Mouse (Mus musculus) gastrocnemius, postnatal 36 days (tissue): ENCODE data around the gene Adcy2. TPM values are rescaled to one million over a fixed set of nuclear protein-coding genes. Genes with fewer than 3 reads are reported as not detected.

ENCODE experiments used
- DNase-seq, 2 experiments: peaks; one replicate each; pipeline ENCODE4 v3.0.0; 2022
- intact Hi-C: fragments of 180-260 bp; cut with DNase I; formaldehyde crosslinking; loops from one replicate; pipeline ENCODE4 v1.15.1; 2025
- long read RNA-seq, 2 experiments: library from polyadenylated mRNA; stranded (forward); transcript quantifications; one replicate each; pipeline ENCODE4 v2.0.0; 2021
- total RNA-seq, 2 experiments: library from RNA; stranded (reverse); gene quantifications; 2 replicates each; pipeline ENCODE4 v1.2.3; 2021

Gene Adcy2
- 10 to 100 TPM; 27.2 to 30.0 TPM for total RNA-seq
- long read RNA-seq, experiment 1, full-length matches to known transcripts = 9 of 17 reads
- long read RNA-seq, experiment 1, partial matches to known transcripts = 4 of 17 reads
- long read RNA-seq, experiment 1, other reads (novel, unspliced or antisense) = 4 of 17 reads
- long read RNA-seq, experiment 2, full-length matches to known transcripts = 17 of 29 reads
- long read RNA-seq, experiment 2, partial matches to known transcripts = 4 of 29 reads
- long read RNA-seq, experiment 2, other reads (novel, unspliced or antisense) = 8 of 29 reads

DNA sequence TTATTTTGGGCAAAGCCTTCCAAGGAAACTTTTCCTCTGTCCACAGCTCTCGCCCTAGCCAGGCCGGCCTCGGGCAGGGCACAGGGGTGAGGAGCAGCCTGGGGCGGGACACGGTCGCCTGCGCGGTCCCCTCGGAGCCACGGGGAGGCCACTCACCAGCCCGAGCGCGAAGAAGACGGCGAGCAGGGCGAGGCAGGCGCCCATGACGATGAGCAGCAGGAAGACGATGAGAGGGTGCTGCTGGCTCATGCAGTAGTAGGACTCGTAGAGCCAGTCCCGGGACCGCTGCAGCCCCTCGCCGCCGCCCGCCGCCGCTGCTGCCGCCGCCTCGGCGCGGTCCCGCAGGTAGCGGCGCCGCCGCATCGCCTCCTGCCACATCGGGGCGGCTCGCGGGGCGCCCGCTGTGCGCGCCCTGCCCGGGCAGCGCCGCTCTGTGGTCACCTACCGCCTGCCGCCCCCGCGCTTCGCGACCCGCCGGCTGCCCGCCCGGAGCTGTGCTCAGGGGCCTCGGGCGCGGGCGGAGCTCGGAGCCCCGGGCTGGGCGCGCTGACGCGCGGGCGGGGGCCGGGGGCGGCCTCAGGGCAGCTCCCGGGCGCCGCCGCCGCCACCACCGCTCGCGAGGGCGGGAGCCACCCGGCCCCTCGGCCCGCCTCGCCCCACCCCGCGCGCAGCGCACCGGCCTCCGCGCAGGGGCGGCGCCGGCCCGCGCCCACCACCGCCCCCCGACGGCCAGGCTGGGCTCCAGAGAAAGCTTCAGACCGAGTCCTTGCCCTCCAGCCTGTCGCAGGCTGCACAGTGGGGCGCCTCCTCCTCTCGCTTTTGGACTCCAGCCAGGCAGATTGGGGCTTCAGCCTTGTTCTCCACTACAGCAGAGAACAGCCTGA is at the start of gene Adcy2:
Gene Adcy2, minus strand, starts transcription at position 624 of the 884 bp plus-strand sequence.
- peak; percentile 49 to 55 for DNase-seq
- intact Hi-C loops = loop anchor here (5.0 kb wide), 2 partner anchors 42 to 207 kb away; no protein-coding TSS in a partner anchor

DNA sequence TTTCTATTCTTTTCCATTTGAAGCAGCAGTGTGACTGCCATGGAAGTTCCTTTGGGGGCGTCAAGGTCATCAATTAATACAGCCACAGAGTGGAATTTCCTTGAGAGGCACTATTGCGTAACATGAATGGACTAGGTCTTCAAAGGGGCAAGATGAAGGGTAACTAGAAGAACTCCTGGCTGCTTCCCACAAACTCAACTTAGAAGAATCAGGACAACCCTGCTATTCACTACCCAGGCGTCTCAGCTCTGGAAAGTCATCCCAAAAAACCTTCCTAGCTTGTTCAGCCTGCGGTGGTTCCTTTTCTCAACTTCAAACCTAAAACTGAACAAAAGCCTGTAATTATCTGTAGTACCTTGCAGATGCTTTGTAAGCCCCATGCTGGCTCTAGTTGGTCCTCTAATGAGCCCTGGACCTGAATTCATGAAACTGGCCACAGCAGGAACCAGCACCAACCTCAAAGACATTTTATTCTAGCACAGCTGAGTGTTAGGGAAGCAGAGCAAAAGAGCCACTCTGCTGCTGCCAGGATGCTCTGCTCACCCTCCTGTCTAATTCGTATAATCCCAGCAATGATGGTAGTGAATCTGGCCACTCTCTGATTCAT is 37.8 kb upstream of the Adcy2 start:
- intact Hi-C loops = no loop called here
- no peak for DNase-seq

DNA sequence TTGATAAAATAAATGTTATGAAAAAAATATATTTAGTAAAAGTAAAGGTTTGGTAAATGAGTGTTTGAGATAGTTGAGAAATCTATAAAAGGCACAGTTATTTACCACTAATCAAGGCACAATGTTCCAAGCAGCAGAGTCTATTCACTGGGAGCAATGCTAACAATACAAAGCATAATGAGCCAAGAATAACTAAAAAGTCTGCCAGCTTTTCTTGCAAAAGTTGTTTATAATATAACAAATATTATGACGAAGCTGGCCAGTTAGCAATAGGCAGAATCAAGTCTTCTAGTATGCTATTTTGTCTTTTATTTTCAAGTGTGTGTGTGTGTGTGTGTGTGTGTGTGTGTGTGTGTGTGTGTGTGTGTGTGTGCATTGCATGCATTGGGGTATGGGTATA is 35.3 kb upstream of the Adcy2 start:
- intact Hi-C loops = no loop called here
- no peak for DNase-seq

DNA sequence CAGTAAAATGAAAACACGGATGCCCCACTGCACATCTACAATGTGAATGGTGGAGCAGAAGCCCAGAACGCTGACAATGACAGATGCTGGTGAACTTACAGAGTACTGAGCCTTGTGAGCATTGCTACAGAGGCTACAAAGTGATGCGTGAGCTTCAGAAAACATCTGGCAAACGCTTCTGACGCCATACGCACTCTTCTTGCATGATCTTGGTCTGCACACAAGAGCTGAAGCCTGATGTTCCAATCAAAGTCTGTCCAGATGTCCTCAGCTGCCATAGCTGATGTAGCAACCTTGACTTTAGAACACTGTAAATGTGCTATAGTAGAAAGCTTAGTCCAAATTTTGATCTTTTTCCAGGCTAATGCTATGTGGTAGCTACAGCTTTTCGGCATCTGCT is 34.2 kb upstream of the Adcy2 start:
- intact Hi-C loops = no loop called here
- no peak for DNase-seq

DNA sequence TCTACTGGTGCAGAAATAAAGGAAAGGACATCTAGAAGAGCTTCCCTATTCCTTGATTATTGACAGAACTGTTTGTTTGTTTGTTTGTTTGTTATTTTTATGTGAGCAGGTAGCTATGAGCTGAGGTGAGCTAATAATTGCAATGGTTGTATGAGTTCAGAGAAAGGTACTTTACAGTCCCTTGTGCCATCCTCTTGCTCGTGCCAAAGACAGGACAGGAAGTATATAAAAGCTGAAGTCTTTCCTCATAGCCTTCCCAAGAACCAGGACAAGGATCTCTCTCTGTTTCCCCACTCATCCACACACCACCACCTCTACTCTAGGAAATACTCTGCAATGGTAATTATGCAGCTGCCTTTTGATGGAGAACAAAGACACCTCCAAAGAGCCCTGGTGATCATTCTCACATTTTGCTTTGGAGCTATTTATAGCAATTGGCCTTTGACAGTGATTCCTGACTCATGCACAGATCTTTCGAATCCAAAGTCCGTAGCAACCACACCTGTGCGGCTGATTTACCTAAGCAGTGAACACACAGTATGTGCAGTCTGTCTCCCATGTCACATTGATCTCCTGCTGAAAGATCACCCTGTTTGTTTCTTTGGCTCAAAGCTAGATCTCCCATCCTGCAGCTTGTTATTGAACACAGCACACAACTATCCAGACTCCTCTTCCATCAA is 29.9 kb upstream of the Adcy2 start:
- DNase-seq = no peak
- intact Hi-C loops = no loop called here

DNA sequence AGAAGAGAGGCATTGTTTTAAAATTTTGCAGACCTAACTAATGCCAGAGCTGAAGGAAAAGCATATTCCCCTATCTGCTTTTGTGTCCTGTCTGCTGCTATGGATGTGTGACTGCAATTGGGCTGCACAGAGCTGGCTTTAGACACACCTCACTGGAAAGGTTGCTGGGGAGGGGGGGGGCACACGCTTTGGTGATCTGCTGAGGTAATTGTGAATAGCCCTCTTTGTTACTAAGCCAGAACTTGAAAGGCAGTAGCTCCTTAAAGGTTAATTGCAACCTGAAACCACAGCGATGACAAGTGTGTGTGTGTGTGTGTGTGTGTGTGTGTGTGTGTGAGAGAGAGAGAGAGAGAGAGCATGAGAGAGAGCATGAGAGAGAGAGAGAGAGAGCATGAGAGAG is 25.6 kb upstream of the Adcy2 start:
- DNase-seq = no peak
- intact Hi-C loops = no loop called here

DNA sequence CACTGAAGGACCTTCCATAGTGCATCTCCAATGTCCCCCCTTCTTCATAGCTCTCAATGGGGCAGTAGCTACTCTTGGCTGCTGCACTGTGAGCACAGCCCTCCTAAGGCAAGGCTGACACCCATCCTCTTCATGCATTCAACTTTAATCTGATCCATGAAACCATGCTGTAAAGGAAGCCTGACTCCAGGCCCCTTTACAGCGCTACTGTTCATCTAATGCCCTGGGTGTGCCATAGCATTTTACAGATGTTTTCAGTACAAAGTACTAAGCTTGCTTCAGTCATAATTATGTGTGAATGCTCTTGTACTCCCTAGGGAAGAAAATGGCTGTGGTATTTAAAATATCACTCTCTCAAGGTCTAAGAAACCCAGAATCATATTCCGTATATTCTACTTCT is 23.9 kb upstream of the Adcy2 start:
- DNase-seq = no peak
- intact Hi-C loops = no loop called here

DNA sequence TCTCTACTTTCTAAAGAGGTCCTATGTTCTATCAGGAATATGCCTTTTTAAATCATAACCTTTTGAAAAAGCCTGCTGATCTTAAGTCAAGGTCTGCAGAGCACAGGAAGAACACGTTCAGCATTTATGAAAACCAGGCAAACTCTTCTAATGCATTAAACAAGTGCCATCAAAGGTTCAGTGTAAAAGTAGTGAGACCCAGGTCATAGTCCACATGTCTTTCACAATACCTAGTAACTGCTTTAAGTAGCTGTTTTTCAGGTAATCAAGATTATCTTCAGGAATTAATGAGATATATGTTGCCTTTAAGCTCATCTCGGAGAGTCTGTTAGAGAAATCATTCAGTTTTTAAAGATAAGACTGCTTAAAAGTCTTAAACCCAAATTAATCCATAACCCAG is 21.2 kb upstream of the Adcy2 start:
- intact Hi-C loops = no loop called here
- DNase-seq = no peak

DNA sequence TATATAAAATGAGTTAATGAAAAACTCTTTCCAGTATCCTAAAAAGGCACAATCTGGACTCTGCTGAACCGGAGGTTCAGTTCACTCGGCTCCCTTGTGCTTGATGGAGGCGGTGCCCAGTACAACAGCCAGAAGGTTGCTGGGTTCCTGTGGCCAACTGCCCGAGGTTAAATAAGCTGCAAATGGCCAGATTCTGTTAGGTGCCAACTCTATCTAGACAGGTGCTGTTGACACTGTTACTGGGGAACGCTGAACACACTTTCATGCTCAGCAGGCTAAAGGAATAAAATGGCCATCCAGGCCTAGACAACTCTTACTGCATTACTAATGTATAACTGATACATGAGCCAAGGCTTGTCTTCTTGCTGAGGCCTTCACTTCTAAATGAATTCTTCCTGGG is 7.6 kb upstream of the Adcy2 start:
- intact Hi-C loops = loop anchor here (10.0 kb wide), 1 partner anchor 68 kb away; no protein-coding TSS in a partner anchor
- no peak for DNase-seq

DNA sequence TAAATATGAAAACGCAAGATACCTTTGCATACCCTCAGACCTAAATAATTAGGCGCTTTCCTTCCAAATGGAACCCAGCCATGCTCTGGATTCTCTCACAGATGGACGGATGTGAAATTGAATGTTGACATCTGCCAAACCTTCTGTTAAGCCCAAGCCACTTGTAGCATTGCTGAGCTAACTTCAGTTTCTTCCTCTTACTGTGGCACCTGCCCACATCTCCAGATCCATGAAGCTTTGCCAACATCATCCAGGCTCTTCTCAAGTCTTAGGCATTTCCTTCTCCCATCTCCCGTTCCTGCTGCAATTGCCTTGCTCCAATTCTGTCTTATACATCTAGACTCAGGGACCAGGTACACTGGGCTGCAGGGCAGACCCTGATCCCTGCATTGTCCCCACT is 6.8 kb upstream of the Adcy2 start:
- no peak for DNase-seq
- intact Hi-C loops = loop anchor here (10.0 kb wide), 1 partner anchor 69 kb away; no protein-coding TSS in a partner anchor

DNA sequence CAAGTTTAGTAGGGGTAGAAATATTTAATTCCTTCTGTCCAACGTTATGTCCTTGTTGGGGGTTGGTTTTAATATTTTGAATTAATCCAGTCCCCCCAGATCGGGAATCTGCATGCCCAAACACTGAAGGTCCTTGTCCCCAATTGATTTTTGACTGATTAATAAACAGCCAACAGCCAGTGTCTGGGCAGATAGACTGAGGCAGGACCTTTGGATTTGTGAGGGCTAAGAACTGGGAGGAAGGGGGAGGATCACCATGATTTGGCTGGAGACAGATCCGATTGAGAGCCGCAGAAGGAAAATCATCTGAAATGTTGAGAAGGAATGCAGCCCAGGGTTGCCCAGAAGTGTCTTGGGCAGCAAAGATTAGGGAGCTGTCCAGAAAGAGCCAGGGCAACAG is 5.1 kb upstream of the Adcy2 start:
- intact Hi-C loops = loop anchor here (5.0 to 10.0 kb wide), 3 partner anchors 70 to 533 kb away; no protein-coding TSS in a partner anchor
- DNase-seq = no peak

DNA sequence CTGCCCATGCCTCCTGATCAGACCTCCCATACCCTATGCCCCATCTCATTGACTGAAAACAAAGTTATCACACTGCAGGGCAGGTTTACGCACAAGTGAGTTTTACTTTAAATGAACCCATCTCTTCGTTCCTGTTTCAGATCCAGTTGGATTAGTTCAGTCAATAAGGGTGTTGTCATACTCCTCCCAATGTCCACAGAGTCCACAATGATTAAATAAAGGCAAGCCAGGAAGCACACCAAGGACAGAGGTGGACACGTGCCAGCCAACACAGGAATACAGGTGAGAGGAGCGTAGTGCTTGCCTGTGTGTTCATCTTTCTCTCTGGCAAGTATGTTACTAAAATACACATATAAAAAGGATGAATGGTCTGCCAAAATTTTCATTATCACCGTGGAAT is 3.3 kb upstream of the Adcy2 start:
- intact Hi-C loops = loop anchor here (2.0 to 10.0 kb wide), 4 partner anchors 72 to 535 kb away; no protein-coding TSS in a partner anchor
- no peak for DNase-seq

DNA sequence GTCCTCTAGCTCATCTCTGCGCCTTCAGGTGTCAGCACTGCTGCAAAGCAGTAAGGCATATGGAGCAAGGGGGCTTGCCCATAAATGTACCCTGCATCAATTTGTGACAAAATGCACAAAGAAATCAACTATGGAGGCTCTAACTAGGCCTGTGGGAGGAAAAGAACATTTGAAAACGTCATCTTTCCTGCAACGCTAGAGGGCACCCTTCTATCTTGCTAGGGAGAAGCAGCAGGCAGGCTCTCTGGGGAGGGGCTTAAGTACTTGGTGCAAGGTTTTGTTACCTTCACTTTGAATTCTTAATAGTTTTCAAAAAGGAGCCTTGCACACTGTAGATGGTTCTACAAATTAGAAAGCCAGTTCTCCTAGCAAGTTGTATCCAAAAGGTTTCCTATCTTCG is 2.8 kb upstream of the Adcy2 start:
- peak in 1 of 2 experiments; percentile 8 for DNase-seq
- intact Hi-C loops = loop anchor here (2.0 to 10.0 kb wide), 4 partner anchors 73 to 535 kb away; no protein-coding TSS in a partner anchor

DNA sequence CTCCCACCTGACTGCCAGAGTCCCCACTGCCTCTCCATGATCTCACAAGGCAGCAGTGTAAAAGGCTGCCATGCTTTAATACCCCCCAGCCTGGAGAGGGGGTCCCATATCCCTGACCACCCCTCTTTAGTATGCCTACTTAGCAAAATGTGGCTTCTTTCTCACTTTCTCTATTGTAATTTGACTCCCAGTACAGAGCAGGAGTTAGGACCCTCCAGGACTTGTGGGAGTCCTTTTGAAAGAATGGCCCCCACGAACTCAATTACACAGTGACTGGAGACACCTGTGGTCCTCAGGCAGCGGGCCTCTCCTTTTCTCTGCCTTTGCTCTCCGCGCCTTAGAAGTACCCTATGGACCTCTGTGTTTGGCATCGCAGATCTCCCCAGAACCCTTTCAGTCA is 485 bp upstream of the Adcy2 start:
- DNase-seq = no peak
- intact Hi-C loops = loop anchor here (5.0 to 10.0 kb wide), 5 partner anchors 43 to 537 kb away; no protein-coding TSS in a partner anchor

DNA sequence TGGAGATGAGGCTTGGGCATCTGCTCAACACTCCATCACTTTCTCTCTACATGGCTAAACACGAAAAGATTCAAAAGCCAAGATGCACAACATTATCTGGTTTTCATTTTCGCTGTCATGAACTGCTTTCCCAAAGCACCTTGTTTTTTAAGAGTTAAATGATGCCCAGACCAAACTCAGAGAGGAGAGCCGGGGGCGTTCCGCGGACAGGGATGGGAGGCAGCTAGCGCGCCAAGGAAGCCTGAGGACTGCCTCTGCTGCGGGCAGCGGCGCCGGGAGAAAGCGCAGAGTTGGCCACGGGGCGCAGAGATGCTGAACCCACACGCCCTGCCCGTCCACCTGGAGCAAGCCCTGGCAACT is 803 bp downstream of the Adcy2 start:
- intact Hi-C loops = loop anchor here (5.0 kb wide), 2 partner anchors 41 to 206 kb away; no protein-coding TSS in a partner anchor
- no peak for DNase-seq

DNA sequence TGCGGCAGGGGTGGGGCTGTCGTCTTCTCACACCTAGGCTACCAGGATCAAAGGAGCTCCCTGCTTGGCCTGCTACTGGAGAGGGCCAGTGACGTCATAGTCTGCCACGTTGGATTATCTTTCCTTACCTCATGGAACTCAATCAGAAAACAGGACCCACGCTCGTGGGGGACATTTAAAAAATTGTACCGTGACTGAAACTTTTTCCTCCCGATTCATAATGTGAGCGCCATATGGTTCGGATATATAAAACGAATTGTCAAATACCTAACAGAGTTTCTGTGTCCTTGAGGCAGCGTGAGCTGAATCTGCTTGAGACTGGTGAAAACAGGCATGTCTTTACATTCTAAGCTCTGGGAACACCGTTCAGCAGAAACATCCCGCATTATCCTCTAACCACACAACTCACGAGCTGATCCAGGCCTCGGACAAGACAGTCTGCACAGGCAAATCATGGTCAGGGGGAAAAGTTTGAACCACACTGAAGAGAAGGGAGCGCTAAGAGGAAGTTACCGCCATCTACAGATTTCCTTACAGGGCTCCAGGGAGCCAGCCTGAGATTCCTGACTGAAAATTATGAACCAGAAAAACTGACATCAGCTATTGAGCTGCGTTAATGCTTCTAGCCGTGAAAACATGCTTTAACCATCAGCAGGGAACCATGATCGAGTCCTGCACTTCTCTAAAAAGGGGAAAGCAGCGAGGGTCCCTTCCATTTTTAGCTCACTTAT is 1.4 kb downstream of the Adcy2 start:
- intact Hi-C loops = loop anchor here (5.0 kb wide), 2 partner anchors 41 to 206 kb away; no protein-coding TSS in a partner anchor
- no peak for DNase-seq

DNA sequence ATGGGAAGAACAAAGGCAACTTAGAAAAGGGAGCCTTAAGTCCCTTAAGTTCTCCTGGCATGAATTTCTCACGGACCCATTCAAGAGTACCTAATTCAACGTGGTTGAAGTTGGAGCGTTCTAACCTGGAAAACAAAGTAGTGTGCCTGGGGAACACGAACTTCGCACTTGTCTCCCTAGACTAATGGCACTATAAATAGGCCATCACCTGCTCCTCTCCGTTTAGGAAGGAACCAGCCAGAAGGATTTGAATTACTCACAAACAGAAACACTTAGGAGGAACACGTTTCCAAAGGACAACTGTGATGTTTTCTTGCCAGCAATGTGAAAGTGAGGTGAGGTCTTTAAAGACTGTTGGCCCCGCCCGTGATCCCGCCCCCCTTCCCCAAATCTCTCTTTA is 2.0 kb downstream of the Adcy2 start:
- intact Hi-C loops = loop anchor here (5.0 kb wide), 2 partner anchors 40 to 205 kb away; no protein-coding TSS in a partner anchor
- no peak for DNase-seq

DNA sequence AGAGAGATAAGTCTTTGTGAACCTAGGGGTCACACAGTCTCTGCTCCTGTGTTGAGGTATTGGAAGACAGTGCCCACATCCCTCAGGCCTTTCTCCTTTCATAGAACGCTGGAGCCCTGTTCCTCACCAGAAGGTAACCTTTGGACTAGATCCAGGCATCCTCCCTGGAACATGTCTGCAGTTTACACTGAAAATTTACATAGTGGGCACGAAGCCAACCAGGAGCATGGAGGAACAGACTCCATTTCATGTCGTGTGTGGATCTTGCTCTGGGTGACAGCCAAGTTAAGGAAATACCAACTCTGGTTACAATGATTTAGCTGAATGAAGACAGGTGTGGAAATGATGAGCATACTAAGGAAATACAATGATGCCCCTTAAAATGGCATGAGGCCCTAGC is 2.7 kb downstream of the Adcy2 start:
- intact Hi-C loops = loop anchor here (5.0 kb wide), 2 partner anchors 39 to 204 kb away; no protein-coding TSS in a partner anchor
- no peak for DNase-seq

DNA sequence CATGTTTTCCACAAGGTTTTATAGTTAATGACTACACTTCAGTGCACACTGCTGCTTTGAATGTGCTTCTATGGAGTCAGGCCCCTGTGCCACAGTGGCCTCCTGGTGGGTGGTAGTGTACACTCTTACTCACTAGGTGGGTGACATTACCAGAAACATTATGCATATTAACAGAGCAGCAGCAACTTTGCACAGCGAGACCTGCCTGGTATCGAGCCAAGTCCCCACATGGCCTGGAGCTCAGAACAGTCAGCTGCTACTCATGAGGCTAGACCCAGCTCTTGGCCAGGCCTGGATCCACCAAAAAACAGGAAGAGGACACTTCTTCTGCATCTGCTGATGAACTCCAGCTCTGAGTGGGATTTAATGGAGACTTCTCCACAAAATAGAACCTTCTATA is 13.6 kb downstream of the Adcy2 start:
- no peak for DNase-seq
- intact Hi-C loops = no loop called here

DNA sequence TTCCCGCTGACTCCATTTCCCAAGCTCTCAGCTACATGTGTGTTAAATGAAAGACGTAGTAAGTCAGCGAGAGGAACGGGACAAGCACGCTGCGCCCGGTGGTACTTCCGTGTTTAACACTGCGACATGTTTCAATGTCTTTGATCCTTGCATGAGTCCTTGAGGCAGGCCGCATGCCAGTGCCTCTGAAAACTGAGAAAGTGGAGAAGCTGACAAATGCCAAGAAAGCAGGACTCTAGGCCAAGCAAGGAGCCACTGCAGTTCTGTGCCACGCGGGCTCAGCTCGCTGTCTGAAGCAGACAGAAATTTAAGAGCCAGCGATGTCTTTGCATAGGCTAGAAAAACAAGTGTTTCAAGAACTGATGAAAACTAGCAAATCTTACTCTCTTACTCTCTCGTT is 15.3 kb downstream of the Adcy2 start:
- DNase-seq = peak; percentile 42
- intact Hi-C loops = no loop called here
